Mouse (Mus musculus) heart, embryonic 15.5 days (tissue): ENCODE data around the gene Col9a1. TPM values are rescaled to one million over a fixed set of nuclear protein-coding genes. Genes with fewer than 3 reads are reported as not detected.

ENCODE experiments used
- ATAC-seq: fragments of 200-750 bp; cut with Nextera tagmentation; replicated peaks from 2 replicates; pipeline ENCODE4 v1.8.0; 2017; ENCODE audit warnings: low read depth, moderate TSS enrichment; ENCODE audit not compliant: insufficient number of reproducible peaks, insufficient read depth, low FRiP score
- H3K27ac ChIP-seq: fragments of 300-500 bp; sonication (generic); 2 replicates; pipeline ENCODE4 v1.5.1; 2015; ENCODE audit warnings: mild to moderate bottlenecking, inconsistent platforms
- H3K27me3 ChIP-seq: fragments of 300-500 bp; sonication (generic); 2 replicates; pipeline ENCODE4 v1.6.1; 2015; ENCODE audit warnings: inconsistent platforms
- H3K36me3 ChIP-seq: fragments of 300-500 bp; sonication (generic); 2 replicates; pipeline ENCODE4 v1.6.1; 2015; ENCODE audit warnings: mild to moderate bottlenecking, inconsistent platforms
- H3K4me1 ChIP-seq: fragments of 300-500 bp; sonication (generic); replicated peaks from 2 replicates; pipeline ENCODE4 v1.6.1; 2015; ENCODE audit warnings: inconsistent platforms
- H3K4me2 ChIP-seq: fragments of 300-500 bp; sonication (generic); 2 replicates; pipeline ENCODE4 v1.6.1; 2015; ENCODE audit warnings: inconsistent platforms, mild to moderate bottlenecking, moderate library complexity
- H3K4me3 ChIP-seq: fragments of 300-500 bp; sonication (generic); 2 replicates; pipeline ENCODE4 v1.5.1; 2015; ENCODE audit warnings: mild to moderate bottlenecking, inconsistent platforms
- H3K9ac ChIP-seq: fragments of 300-500 bp; sonication (generic); 2 replicates; pipeline ENCODE4 v1.6.1; 2015; ENCODE audit warnings: mild to moderate bottlenecking, inconsistent platforms
- H3K9me3 ChIP-seq: fragments of 300-500 bp; sonication (generic); replicated peaks from 2 replicates; pipeline ENCODE4 v1.6.1; 2016; ENCODE audit warnings: inconsistent platforms
- WGBS: fragments of 180-500 bp; shearing (Covaris S2); methylation state at CpG from one replicate; pipeline ENCODE4 v1.1.7; 2015; ENCODE audit warnings: mixed read lengths; 5-methylcytosine and 5-hydroxymethylcytosine counted together
- polyA plus RNA-seq: library from polyadenylated mRNA; unstranded; fragments of >200 nt; fragmentation: Nextera tagmentation; extraction: Ambion mirVana; gene quantifications from 2 replicates; pipeline ENCODE4 v1.2.1, GENCODE M21; 2015

Col9a1 gene
- polyA plus RNA-seq, 1 experiment from 2014 or later: 7.6 TPM

GRCm38 (mm10) chr1:24222981-24223612 is 45.7 kb downstream of the Col9a1 start:
- Histone ChIP-seq H3K27me3 (no peaks in the 10 kb centered on the region), H3K4me3 (no peak overlapping the region), H3K4me2 (no peak overlapping the region), H3K9ac (no peak overlapping the region), H3K4me1 (peaks cover 6% of the 10 kb centered on the region), H3K9me3 (no peaks in the 10 kb centered on the region), H3K36me3 (no peaks in the 10 kb centered on the region), H3K27ac (no peak overlapping the region)
- whole genome bisulfite sequencing: 77% methylated on average over 8 of the region's 8 CpGs
- no peak for ATAC-seq

- Histone ChIP-seq H3K9ac (no peak overlapping the region), H3K9me3 (no peaks in the 10 kb centered on the region), H3K27me3 (no peaks in the 10 kb centered on the region), H3K4me3 (no peak overlapping the region), H3K4me2 (no peak overlapping the region), H3K4me1 (peaks cover 9% of the 10 kb centered on the region), H3K36me3 (no peaks in the 10 kb centered on the region), H3K27ac (0 out of 2 replicates have a peak overlapping the region, but pooled peaks have one; percentile 16)
- no peak for ATAC-seq
- 65% methylated on average over 4 of the region's 4 CpGs for WGBS
These were observed 48.6 kb downstream of the Col9a1 start for GRCm38 (mm10) chr1:24225825-24226526.

GRCm38 (mm10) chr1:24226941-24227711 is 49.7 kb downstream of the Col9a1 start:
- H3K9ac ChIP-seq: no peak overlapping the region
- no peaks in the 10 kb centered on the region for H3K36me3 ChIP-seq
- no peaks in the 10 kb centered on the region for H3K27me3 ChIP-seq
- H3K4me1 ChIP-seq: peaks cover 9% of the 10 kb centered on the region
- no peak for ATAC-seq
- no peak overlapping the region for H3K27ac ChIP-seq
- H3K4me2 ChIP-seq: no peak overlapping the region
- H3K9me3 ChIP-seq: no peaks in the 10 kb centered on the region
- H3K4me3 ChIP-seq: no peak overlapping the region
- WGBS: 75% methylated on average over 6 of the region's 6 CpGs

- no peak overlapping the region for H3K4me3 ChIP-seq
- H3K27ac ChIP-seq: no peak overlapping the region
- H3K4me2 ChIP-seq: no peak overlapping the region
- H3K36me3 ChIP-seq: no peaks in the 10 kb centered on the region
- no peaks in the 10 kb centered on the region for H3K27me3 ChIP-seq
- H3K9ac ChIP-seq: no peak overlapping the region
- no peak for ATAC-seq
- WGBS: 78% methylated on average over 1 of the region's 1 CpGs
- H3K4me1 ChIP-seq: peaks cover 9% of the 10 kb centered on the region
- H3K9me3 ChIP-seq: no peaks in the 10 kb centered on the region
These were observed 52.1 kb downstream of the Col9a1 start for GRCm38 (mm10) chr1:24229552-24229951.

GRCm38 (mm10) chr1:24230428-24230827 is 53.0 kb downstream of the Col9a1 start:
- Histone ChIP-seq H3K27me3 (no peaks in the 10 kb centered on the region), H3K27ac (no peak overlapping the region), H3K36me3 (no peaks in the 10 kb centered on the region), H3K4me2 (no peak overlapping the region), H3K9ac (no peak overlapping the region), H3K9me3 (no peaks in the 10 kb centered on the region), H3K4me1 (peaks cover 9% of the 10 kb centered on the region), H3K4me3 (no peak overlapping the region)
- 38% methylated on average over 8 of the region's 8 CpGs for WGBS
- no peak for ATAC-seq

GRCm38 (mm10) chr1:24231504-24232270 is 54.3 kb downstream of the Col9a1 start:
- Histone ChIP-seq H3K9me3 (no peaks in the 10 kb centered on the region), H3K9ac (no peak overlapping the region), H3K27me3 (no peaks in the 10 kb centered on the region), H3K4me2 (no peak overlapping the region), H3K36me3 (no peaks in the 10 kb centered on the region), H3K4me1 (peaks cover 3% of the 10 kb centered on the region; the same call in 1 of the 2 replicates), H3K4me3 (no peak overlapping the region), H3K27ac (no peak overlapping the region)
- 75% methylated on average over 3 of the region's 3 CpGs for WGBS
- ATAC-seq: no peak

- WGBS: 51% methylated on average over 1 of the region's 1 CpGs
- Histone ChIP-seq H3K27ac (no peak overlapping the region), H3K36me3 (no peaks in the 10 kb centered on the region), H3K9me3 (no peaks in the 10 kb centered on the region), H3K9ac (no peak overlapping the region), H3K4me1 (no peaks in the 10 kb centered on the region), H3K4me3 (no peak overlapping the region), H3K4me2 (no peak overlapping the region), H3K27me3 (no peaks in the 10 kb centered on the region)
- no peak for ATAC-seq
These were observed 58.9 kb downstream of the Col9a1 start for GRCm38 (mm10) chr1:24236330-24236729.

- Histone ChIP-seq H3K27ac (no peak overlapping the region), H3K9ac (no peak overlapping the region), H3K36me3 (no peaks in the 10 kb centered on the region), H3K9me3 (no peaks in the 10 kb centered on the region), H3K4me2 (no peak overlapping the region), H3K4me3 (no peak overlapping the region), H3K4me1 (no peaks in the 10 kb centered on the region), H3K27me3 (no peaks in the 10 kb centered on the region)
- no peak for ATAC-seq
- 75% methylated on average over 8 of the region's 8 CpGs for WGBS
These were observed 62.8 kb downstream of the Col9a1 start for GRCm38 (mm10) chr1:24240039-24240691.

GRCm38 (mm10) chr1:24244931-24245330 is 67.5 kb downstream of the Col9a1 start:
- ATAC-seq: no peak
- 73% methylated on average over 10 of the region's 10 CpGs for WGBS
- no peaks in the 10 kb centered on the region for H3K27me3 ChIP-seq

GRCm38 (mm10) chr1:24245700-24246375 is 68.4 kb downstream of the Col9a1 start:
- no peak for ATAC-seq
- no peak overlapping the region for H3K4me3 ChIP-seq
- no peaks in the 10 kb centered on the region for H3K36me3 ChIP-seq
- WGBS: 75% methylated on average over 13 of the region's 13 CpGs
- H3K9ac ChIP-seq: no peak overlapping the region
- H3K27me3 ChIP-seq: no peaks in the 10 kb centered on the region
- H3K4me2 ChIP-seq: no peak overlapping the region
- H3K27ac ChIP-seq: no peak overlapping the region
- H3K4me1 ChIP-seq: no peaks in the 10 kb centered on the region
- H3K9me3 ChIP-seq: no peaks in the 10 kb centered on the region

More at GRCm38 (mm10) chr1:24244931-24245330, 67.5 kb downstream of the Col9a1 start:
- Histone ChIP-seq H3K4me1 (no peaks in the 10 kb centered on the region), H3K9ac (no peak overlapping the region), H3K4me2 (no peak overlapping the region), H3K36me3 (no peaks in the 10 kb centered on the region), H3K9me3 (no peaks in the 10 kb centered on the region), H3K27ac (no peak overlapping the region), H3K4me3 (no peak overlapping the region)
